Mouse (Mus musculus): ENCODE results near the gene Pklr. TPM values are rescaled to one million over a fixed set of nuclear protein-coding genes. Genes with fewer than 3 reads are reported as not detected.

Pklr gene
- polyA plus RNA-seq, 1 experiment: 0.07 TPM

- DNase-seq: no peak
- Histone ChIP-seq H3K4me1 (ENCODE audit: control insufficient read depth, insufficient read depth, low read length) (peaks cover 5% of the 10 kb centered on the region; the same call in 1 of the 2 replicates), H3K27ac (ENCODE audit: insufficient read depth, low read length) (peak overlapping the region; percentile 26), H3K4me3 (replicated peaks; ENCODE audit: insufficient read depth, low read depth, low read length) (peak overlapping the region; percentile 83), H3K27me3 (ENCODE audit: control insufficient read depth, insufficient read depth, low read length) (no peaks in the 10 kb centered on the region)
- WGBS: 14% methylated on average over 12 of the region's 12 CpGs
- TF ChIP-seq POLR2A (IDR thresholded peaks at IDR 0.05; ENCODE audit: borderline replicate concordance, insufficient read depth, low read length) (no peak), CTCF (IDR thresholded peaks at IDR 0.05; ENCODE audit: borderline replicate concordance, insufficient read depth, low read depth, low read length) (no peak)
Observed at GRCm38 (mm10) chr3:89165268-89165870, 29.4 kb downstream of the Pklr start.

GRCm38 (mm10) chr3:89166945-89167344 lies 31.0 kb downstream of the Pklr start:
- H3K27ac ChIP-seq (ENCODE audit: insufficient read depth, low read length): no peak overlapping the region
- 90% methylated on average over 19 of the region's 19 CpGs for WGBS
- TF ChIP-seq POLR2A (IDR thresholded peaks at IDR 0.05; ENCODE audit: borderline replicate concordance, insufficient read depth, low read length) (no peak), CTCF (IDR thresholded peaks at IDR 0.05; ENCODE audit: borderline replicate concordance, insufficient read depth, low read depth, low read length) (no peak)
- no peaks in the 10 kb centered on the region for H3K27me3 ChIP-seq (ENCODE audit: control insufficient read depth, insufficient read depth, low read length)
- peak in 1 of 2 experiments; percentile 10 for DNase-seq
- H3K4me1 ChIP-seq (ENCODE audit: control insufficient read depth, insufficient read depth, low read length): peaks cover 2% of the 10 kb centered on the region; the same call in 1 of the 2 replicates
- H3K4me3 ChIP-seq (replicated peaks; ENCODE audit: insufficient read depth, low read depth, low read length): no peak overlapping the region

DNA sequence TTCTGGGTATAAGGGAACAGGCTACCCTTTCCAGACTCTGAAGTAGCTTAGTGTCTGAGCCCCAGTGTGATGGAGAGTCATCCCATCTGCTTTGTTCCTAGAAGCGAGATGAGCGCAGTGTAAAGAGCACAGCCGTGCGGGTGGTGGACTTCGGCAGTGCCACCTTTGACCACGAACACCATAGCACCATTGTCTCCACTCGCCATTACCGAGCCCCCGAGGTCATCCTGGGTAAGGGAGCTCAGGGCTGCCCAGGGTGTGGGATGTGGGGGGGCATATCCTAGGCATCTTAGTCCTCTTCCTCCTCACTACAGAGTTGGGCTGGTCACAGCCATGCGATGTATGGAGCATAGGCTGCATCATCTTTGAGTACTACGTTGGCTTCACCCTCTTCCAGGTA lies 38.9 kb downstream of the Pklr start:
- TF ChIP-seq CTCF (IDR thresholded peaks at IDR 0.05; ENCODE audit: borderline replicate concordance, insufficient read depth, low read depth, low read length) (no peak), POLR2A (IDR thresholded peaks at IDR 0.05; ENCODE audit: borderline replicate concordance, insufficient read depth, low read length) (no peak)
- Histone ChIP-seq H3K4me3 (replicated peaks; ENCODE audit: insufficient read depth, low read depth, low read length) (no peak overlapping the region), H3K4me1 (ENCODE audit: control insufficient read depth, insufficient read depth, low read length) (peaks cover 11% of the 10 kb centered on the region; the same call in 1 of the 2 replicates), H3K27me3 (ENCODE audit: control insufficient read depth, insufficient read depth, low read length) (no peaks in the 10 kb centered on the region), H3K27ac (ENCODE audit: insufficient read depth, low read length) (no peak overlapping the region)
- 86% methylated on average over 11 of the region's 11 CpGs for WGBS
- DNase-seq: peak in 1 of 2 experiments; percentile 8

DNA sequence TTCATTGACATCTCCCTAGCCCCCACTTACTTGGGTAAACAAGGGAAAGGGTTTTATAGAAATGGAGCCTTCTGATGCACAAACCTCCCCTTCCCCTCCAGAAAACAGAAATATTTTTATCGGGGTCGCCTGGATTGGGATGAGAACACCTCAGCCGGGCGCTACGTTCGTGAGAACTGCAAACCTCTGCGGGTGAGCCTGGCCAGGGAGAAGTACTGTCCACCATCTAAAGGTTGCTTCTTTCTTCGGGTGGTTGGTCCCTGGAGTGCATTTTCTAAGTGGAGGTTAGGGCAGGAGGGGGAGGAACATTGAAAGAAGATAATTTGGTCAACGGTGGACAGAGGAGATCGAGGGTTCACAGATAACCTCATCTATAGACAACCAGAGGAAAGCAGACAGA lies 39.6 kb downstream of the Pklr start:
- DNase-seq: peak in 1 of 2 experiments; percentile 8
- peaks cover 11% of the 10 kb centered on the region; the same call in 1 of the 2 replicates for H3K4me1 ChIP-seq (ENCODE audit: control insufficient read depth, insufficient read depth, low read length)
- H3K27ac ChIP-seq (ENCODE audit: insufficient read depth, low read length): no peak overlapping the region
- 89% methylated on average over 10 of the region's 10 CpGs for WGBS
- TF ChIP-seq CTCF (IDR thresholded peaks at IDR 0.05; ENCODE audit: borderline replicate concordance, insufficient read depth, low read depth, low read length): no peak
- no peak for TF ChIP-seq POLR2A (IDR thresholded peaks at IDR 0.05; ENCODE audit: borderline replicate concordance, insufficient read depth, low read length)
- no peak overlapping the region for H3K4me3 ChIP-seq (replicated peaks; ENCODE audit: insufficient read depth, low read depth, low read length)
- no peaks in the 10 kb centered on the region for H3K27me3 ChIP-seq (ENCODE audit: control insufficient read depth, insufficient read depth, low read length)

- peaks cover 11% of the 10 kb centered on the region; the same call in 1 of the 2 replicates for H3K4me1 ChIP-seq (ENCODE audit: control insufficient read depth, insufficient read depth, low read length)
- WGBS: 84% methylated on average over 7 of the region's 7 CpGs
- TF ChIP-seq POLR2A (IDR thresholded peaks at IDR 0.05; ENCODE audit: borderline replicate concordance, insufficient read depth, low read length) (no peak), CTCF (IDR thresholded peaks at IDR 0.05; ENCODE audit: borderline replicate concordance, insufficient read depth, low read depth, low read length) (no peak)
Observed at GRCm38 (mm10) chr3:89176421-89176820, 40.5 kb downstream of the Pklr start.

GRCm38 (mm10) chr3:89177242-89178106 lies 41.5 kb downstream of the Pklr start, which contains the start of gene Scamp3:
Scamp3 (plus strand) TSS chr3:89177473.
- DNase-seq: peak; percentile 85 to 95
- H3K27ac ChIP-seq (ENCODE audit: insufficient read depth, low read length): peak within 1 kb of the TSS; percentile 47
- peak within 1 kb of the TSS; percentile 90 for H3K4me3 ChIP-seq (replicated peaks; ENCODE audit: insufficient read depth, low read depth, low read length)
- TF ChIP-seq POLR2A (IDR thresholded peaks at IDR 0.05; ENCODE audit: borderline replicate concordance, insufficient read depth, low read length): peak; percentile 87
- no peak; the same call in 1 of the 2 replicates for TF ChIP-seq CTCF (IDR thresholded peaks at IDR 0.05; ENCODE audit: borderline replicate concordance, insufficient read depth, low read depth, low read length)
- peaks cover 11% of the 10 kb centered on the region; the same call in 1 of the 2 replicates for H3K4me1 ChIP-seq (ENCODE audit: control insufficient read depth, insufficient read depth, low read length)
- WGBS: under 1% methylated on average over 43 of the region's 43 CpGs
- no peaks in the 10 kb centered on the region for H3K27me3 ChIP-seq (ENCODE audit: control insufficient read depth, insufficient read depth, low read length)

More at GRCm38 (mm10) chr3:89176421-89176820, 40.5 kb downstream of the Pklr start:
- no peak overlapping the region for H3K27ac ChIP-seq (ENCODE audit: insufficient read depth, low read length)
- no peaks in the 10 kb centered on the region for H3K27me3 ChIP-seq (ENCODE audit: control insufficient read depth, insufficient read depth, low read length)
- DNase-seq: peak in 1 of 2 experiments; percentile 25
- H3K4me3 ChIP-seq (replicated peaks; ENCODE audit: insufficient read depth, low read depth, low read length): no peak overlapping the region

GRCm38 (mm10) chr3:89178107-89178385 lies 42.1 kb downstream of the Pklr start:
- Histone ChIP-seq H3K27me3 (ENCODE audit: control insufficient read depth, insufficient read depth, low read length) (no peaks in the 10 kb centered on the region), H3K27ac (ENCODE audit: insufficient read depth, low read length) (peak overlapping the region; percentile 47), H3K4me1 (ENCODE audit: control insufficient read depth, insufficient read depth, low read length) (peaks cover 11% of the 10 kb centered on the region; the same call in 1 of the 2 replicates), H3K4me3 (replicated peaks; ENCODE audit: insufficient read depth, low read depth, low read length) (peak overlapping the region; percentile 90)
- DNase-seq: no peak
- 6% methylated on average over 6 of the region's 6 CpGs for WGBS
- TF ChIP-seq CTCF (IDR thresholded peaks at IDR 0.05; ENCODE audit: borderline replicate concordance, insufficient read depth, low read depth, low read length) (no peak), POLR2A (IDR thresholded peaks at IDR 0.05; ENCODE audit: borderline replicate concordance, insufficient read depth, low read length) (no peak)

All from cerebellum, adult 2 months (tissue).